ENCODE assay signal across 8 mouse cellular contexts in genomic region chr9:53609968-53610781, GRCm38 (mm10). TPM values are rescaled to one million over a fixed set of nuclear protein-coding genes. Genes with fewer than 3 reads are reported as not detected.
DNase-seq lines count a peak whose midpoint lies in the region; ATAC-seq lines count a peak whose summit lies in the region.

Gene Acat1 (minus strand): TSS chr9:53610382.

- peak; percentile 88 to 90 for DNase-seq in B cell, adult 2 months
- peak; percentile 96 for DNase-seq in brain, adult 2 months (ENCODE audit: low read depth, low spot score)
- DNase-seq in heart, embryonic 10.5 days (ENCODE audit: low spot score) = peak; percentile 94
- peak; percentile 93 for DNase-seq in liver
- peak; percentile 93 to 95 for DNase-seq in spleen, postnatal 4 days (ENCODE audit: low spot score in 2 of 2)

- H3K27me3 ChIP-seq in heart, embryonic 10.5 days (ENCODE audit: insufficient read depth, poor library complexity, severe bottlenecking) = no peaks in the 10 kb centered on the region
- H3K27me3 ChIP-seq in kidney, embryonic 15.5 days = no peaks in the 10 kb centered on the region

- peaks cover 8% of the 10 kb centered on the region; the same call in 1 of the 2 replicates for H3K4me1 ChIP-seq in heart, embryonic 10.5 days
- 0 out of 2 replicates have a peak, but pooled peaks cover 12% of the 10 kb centered on the region for H3K4me1 ChIP-seq in kidney, embryonic 15.5 days

- peak within 1 kb of the TSS; percentile 92 for H3K27ac ChIP-seq in heart, embryonic 10.5 days
- H3K27ac ChIP-seq in kidney, embryonic 15.5 days = peak within 1 kb of the TSS; percentile 57

- H3K4me2 ChIP-seq in kidney, embryonic 15.5 days = peak within 1 kb of the TSS; percentile 91

- ATAC-seq in erythroblast, adult 5-6 weeks (replicated peaks; ENCODE audit: low FRiP score, poor library complexity, severe bottlenecking) = peak; percentile 98
- peak; percentile 99 for ATAC-seq in kidney, embryonic 15.5 days (replicated peaks; ENCODE audit: low FRiP score)
- ATAC-seq in monocyte, adult 5-6 weeks (replicated peaks; ENCODE audit: insufficient number of reproducible peaks, low FRiP score, low TSS enrichment, poor library complexity, severe bottlenecking) = peak; percentile 99

- 0 out of 2 replicates have a peak, but pooled peaks cover 2% of the 10 kb centered on the region for H3K36me3 ChIP-seq in heart, embryonic 10.5 days
- H3K36me3 ChIP-seq in kidney, embryonic 15.5 days = peaks cover 15% of the 10 kb centered on the region

- H3K4me3 ChIP-seq in heart, embryonic 10.5 days = peak within 1 kb of the TSS; percentile 83
- peak within 1 kb of the TSS; percentile 80 for H3K4me3 ChIP-seq in kidney, embryonic 15.5 days (replicated peaks)

- H3K9me3 ChIP-seq in heart, embryonic 10.5 days = no peaks in the 10 kb centered on the region
- H3K9me3 ChIP-seq in kidney, embryonic 15.5 days (replicated peaks) = no peaks in the 10 kb centered on the region

- H3K9ac ChIP-seq in kidney, embryonic 15.5 days = peak within 1 kb of the TSS; percentile 78

- WGBS in heart, embryonic 10.5 days = 6% methylated on average over 52 of the region's 52 CpGs
- WGBS in kidney, embryonic 15.5 days = 4% methylated on average over 52 of the region's 52 CpGs

RNA-seq across cellular contexts. Expression of gene Acat1, which starts in this region (rescaled TPM):
- total RNA-seq in erythroblast, adult 5-6 weeks (2015; ENCODE audit: low replicate concordance) = 6.5 and 11.5 TPM in 2 replicates
- total RNA-seq in erythroblast, adult 5-6 weeks (2017; ENCODE audit: low replicate concordance) = 13.8 and 17.9 TPM in 2 replicates
- 79.2 and 113 TPM in 2 replicates for polyA plus RNA-seq in heart, embryonic 10.5 days (2016; fragmentation: Nextera tagmentation; extraction: Ambion mirVana)
- 115 and 118 TPM in 2 replicates for polyA plus RNA-seq in kidney, embryonic 15.5 days (2015; fragmentation: Nextera tagmentation; extraction: Ambion mirVana)
- 21.0 to 31.0 TPM (median 28.5 TPM) in 3 replicates for total RNA-seq in monocyte, adult 5-6 weeks (2017)

Comparison
In these comparisons a context has a peak if more than half of its experiments do, and no peak if none do; other contexts are left out.
1. Peak in every context shown above with its lines: DNase-seq, ATAC-seq, H3K4me3 ChIP-seq and H3K27ac ChIP-seq.